Mouse (Mus musculus) stomach, embryonic 14.5 days (tissue): ENCODE measurements around the gene Olig2. TPM values are rescaled to one million over a fixed set of nuclear protein-coding genes. Genes with fewer than 3 reads are reported as not detected.
A peak's percentile ranks its signal among the peaks of the same experiment; 100 is the strongest.

Experiments
- ATAC-seq: fragments of 200-750 bp; cut with Nextera tagmentation; 2 replicates; pipeline ENCODE4 v1.8.0; 2017; ENCODE audit warnings: low read depth, moderate TSS enrichment; ENCODE audit not compliant: insufficient number of reproducible peaks, insufficient read depth, low FRiP score
- H3K27ac ChIP-seq: fragments of 300-500 bp; sonication (generic); 2 replicates; pipeline ENCODE4 v1.5.1; 2014; ENCODE audit warnings: mild to moderate bottlenecking, low read length, moderate library complexity, mixed read lengths
- H3K27me3 ChIP-seq: fragments of 300-500 bp; sonication (generic); 2 replicates; pipeline ENCODE4 v1.6.1; 2014; ENCODE audit warnings: low read length, control low read depth, mixed read lengths; ENCODE audit not compliant: control insufficient read depth, insufficient read depth
- H3K36me3 ChIP-seq: fragments of 300-500 bp; sonication (generic); 2 replicates; pipeline ENCODE4 v1.6.1; 2014; ENCODE audit warnings: mild to moderate bottlenecking, control low read depth, low read length, moderate library complexity, mixed read lengths; ENCODE audit not compliant: control insufficient read depth, insufficient read depth
- H3K4me1 ChIP-seq: fragments of 300-500 bp; sonication (generic); 2 replicates; pipeline ENCODE4 v1.6.1; 2014; ENCODE audit warnings: low read length, control low read depth, mixed read lengths; ENCODE audit not compliant: control insufficient read depth, insufficient read depth
- H3K4me2 ChIP-seq: fragments of 300-500 bp; sonication (generic); replicated peaks from 2 replicates; pipeline ENCODE4 v1.6.1; 2014; ENCODE audit warnings: low read depth, low read length, control low read depth
- H3K4me3 ChIP-seq: fragments of 300-500 bp; sonication (generic); 2 replicates; pipeline ENCODE4 v1.5.1; 2014; ENCODE audit warnings: low read depth, low read length, control low read depth
- H3K9ac ChIP-seq: fragments of 300-500 bp; sonication (generic); replicated peaks from 2 replicates; pipeline ENCODE4 v1.6.1; 2014; ENCODE audit warnings: low read depth, mild to moderate bottlenecking, control low read depth, low read length, moderate library complexity, mixed read lengths
- H3K9me3 ChIP-seq: fragments of 300-500 bp; sonication (generic); 2 replicates; pipeline ENCODE4 v1.6.1; 2016; ENCODE audit warnings: low read depth, low read length, control low read depth; ENCODE audit not compliant: control insufficient read depth
- WGBS: fragments of 180-500 bp; shearing (Covaris S2); extraction: QIAGEN DNeasy Blood & Tissue Kit; methylation state at CpG from one replicate; pipeline ENCODE4 v1.1.7; 2014; 5-methylcytosine and 5-hydroxymethylcytosine counted together
- polyA plus RNA-seq: library from polyadenylated mRNA; unstranded; fragments of >200 nt; fragmentation: Nextera tagmentation; extraction: Ambion mirVana; gene quantifications from 2 replicates; pipeline ENCODE4 v1.2.1, GENCODE M21; 2014

Gene Olig2
- polyA plus RNA-seq, 1 experiment from 2014 or later = not detected

- Histone ChIP-seq H3K27ac (no peak overlapping the region), H3K36me3 (no peaks in the 10 kb centered on the region), H3K4me3 (no peak overlapping the region), H3K4me2 (no peak overlapping the region), H3K9ac (no peak overlapping the region), H3K9me3 (no peaks in the 10 kb centered on the region), H3K4me1 (no peaks in the 10 kb centered on the region), H3K27me3 (no peaks in the 10 kb centered on the region)
- 89% methylated on average over 7 of the region's 7 CpGs for WGBS
- no peak for ATAC-seq
Measured at GRCm38 (mm10) chr16:91199815-91200214, 25.4 kb upstream of the Olig2 start.

GRCm38 (mm10) chr16:91202989-91203388 lies 22.3 kb upstream of the Olig2 start:
- Histone ChIP-seq H3K4me1 (no peaks in the 10 kb centered on the region), H3K36me3 (no peaks in the 10 kb centered on the region), H3K9me3 (no peaks in the 10 kb centered on the region), H3K9ac (no peak overlapping the region), H3K4me3 (no peak overlapping the region), H3K4me2 (no peak overlapping the region), H3K27me3 (no peaks in the 10 kb centered on the region), H3K27ac (no peak overlapping the region)
- WGBS = 87% methylated on average over 3 of the region's 3 CpGs
- no peak for ATAC-seq

GRCm38 (mm10) chr16:91206371-91206770 lies 18.9 kb upstream of the Olig2 start:
- no peak for ATAC-seq
- H3K27me3 ChIP-seq = peaks cover under 1% of the 10 kb centered on the region; the same call in 1 of the 2 replicates
- H3K9me3 ChIP-seq = no peaks in the 10 kb centered on the region
- H3K4me1 ChIP-seq = no peaks in the 10 kb centered on the region
- no peaks in the 10 kb centered on the region for H3K36me3 ChIP-seq
- H3K27ac ChIP-seq = no peak overlapping the region
- no peak overlapping the region for H3K4me3 ChIP-seq
- H3K4me2 ChIP-seq = no peak overlapping the region
- WGBS = 84% methylated on average over 1 of the region's 1 CpGs
- no peak overlapping the region for H3K9ac ChIP-seq

- peaks cover 49% of the 10 kb centered on the region for H3K27me3 ChIP-seq
- no peaks in the 10 kb centered on the region for H3K9me3 ChIP-seq
- H3K4me3 ChIP-seq = no peak overlapping the region
- no peaks in the 10 kb centered on the region for H3K36me3 ChIP-seq
- H3K4me1 ChIP-seq = no peaks in the 10 kb centered on the region
- no peak overlapping the region for H3K9ac ChIP-seq
- no peak for ATAC-seq
- 32% methylated on average over 6 of the region's 6 CpGs for WGBS
- no peak overlapping the region for H3K27ac ChIP-seq
- H3K4me2 ChIP-seq = no peak overlapping the region
Measured at GRCm38 (mm10) chr16:91217077-91217476, 8.2 kb upstream of the Olig2 start.

GRCm38 (mm10) chr16:91217948-91218347 lies 7.3 kb upstream of the Olig2 start:
- peaks cover 55% of the 10 kb centered on the region for H3K27me3 ChIP-seq
- 74% methylated on average over 6 of the region's 6 CpGs for WGBS
- no peak for ATAC-seq
- no peaks in the 10 kb centered on the region for H3K36me3 ChIP-seq
- H3K9me3 ChIP-seq = no peaks in the 10 kb centered on the region
- H3K4me3 ChIP-seq = no peak overlapping the region
- no peak overlapping the region for H3K9ac ChIP-seq
- H3K4me1 ChIP-seq = 0 out of 2 replicates have a peak, but pooled peaks cover 7% of the 10 kb centered on the region
- H3K4me2 ChIP-seq = no peak overlapping the region
- H3K27ac ChIP-seq = no peak overlapping the region

GRCm38 (mm10) chr16:91219246-91219645 lies 6.0 kb upstream of the Olig2 start:
- Histone ChIP-seq H3K9ac (no peak overlapping the region), H3K9me3 (no peaks in the 10 kb centered on the region), H3K36me3 (no peaks in the 10 kb centered on the region), H3K27ac (no peak overlapping the region), H3K4me1 (0 out of 2 replicates have a peak, but pooled peaks cover 8% of the 10 kb centered on the region), H3K27me3 (peaks cover 67% of the 10 kb centered on the region), H3K4me2 (no peak overlapping the region), H3K4me3 (no peak overlapping the region)
- WGBS = 11% methylated on average over 14 of the region's 14 CpGs
- no peak for ATAC-seq

DNA sequence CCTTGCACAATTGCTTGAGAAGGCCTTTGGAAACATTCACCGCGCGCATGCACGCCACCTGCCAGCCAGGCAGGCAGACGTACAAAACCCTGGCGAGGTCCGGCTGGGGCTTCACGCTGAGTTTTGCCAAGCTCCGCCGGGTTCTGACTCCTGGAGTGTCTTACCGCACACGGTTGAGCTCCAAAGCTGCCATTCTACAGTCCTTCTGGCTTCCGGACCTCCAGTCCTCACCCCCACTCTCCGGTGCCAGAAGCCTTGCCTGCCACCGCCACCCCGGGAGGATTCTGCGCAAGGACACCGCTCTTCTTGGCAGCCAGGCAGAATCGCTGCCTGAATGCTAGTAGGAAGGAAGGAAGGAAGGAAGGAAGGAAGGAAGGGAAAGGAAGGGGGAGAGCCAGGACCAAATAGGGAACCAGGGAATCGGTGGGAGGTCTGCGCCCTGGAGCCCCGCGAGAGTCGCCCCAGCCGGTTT lies 3.0 kb upstream of the Olig2 start:
- Histone ChIP-seq H3K27me3 (peaks cover 90% of the 10 kb centered on the region), H3K27ac (no peak overlapping the region), H3K4me2 (0 out of 2 replicates have a peak overlapping the region, but pooled peaks have one; percentile 10), H3K4me3 (no peak overlapping the region), H3K36me3 (no peaks in the 10 kb centered on the region), H3K9me3 (no peaks in the 10 kb centered on the region), H3K4me1 (0 out of 2 replicates have a peak, but pooled peaks cover 11% of the 10 kb centered on the region), H3K9ac (no peak overlapping the region)
- ATAC-seq = no peak
- 2% methylated on average over 25 of the region's 25 CpGs for WGBS

DNA sequence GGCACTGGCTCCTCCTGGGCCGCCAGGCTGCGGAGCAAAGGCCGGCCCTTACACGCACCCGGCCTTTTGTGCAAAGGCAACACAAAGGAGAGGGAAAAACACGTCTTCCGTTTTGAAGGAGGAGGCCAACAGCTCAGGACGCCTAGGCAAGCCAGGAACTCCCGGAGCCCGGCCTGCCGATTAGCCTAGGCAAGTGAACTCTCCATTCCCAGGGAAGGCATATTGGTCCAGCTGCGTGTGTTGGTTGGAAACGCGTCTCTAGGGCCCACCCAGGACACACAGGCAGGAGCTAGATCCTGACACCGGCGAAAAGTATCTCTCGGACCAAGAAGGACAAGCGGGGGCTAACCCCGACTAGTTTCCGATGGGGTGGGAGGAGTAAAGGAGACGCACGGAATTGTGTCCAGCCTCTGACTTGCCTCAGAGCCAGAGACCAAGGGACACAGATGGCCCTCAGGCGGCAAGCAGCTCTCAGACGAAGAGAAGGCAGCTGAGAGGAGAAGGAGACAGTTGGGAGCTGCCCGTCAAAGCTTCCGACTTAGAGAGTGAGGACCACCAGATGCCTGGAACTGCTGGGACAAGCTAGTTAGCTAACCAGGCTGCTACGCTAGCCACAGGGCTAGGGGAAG lies 2.5 kb upstream of the Olig2 start:
- Histone ChIP-seq H3K36me3 (no peaks in the 10 kb centered on the region), H3K9ac (no peak overlapping the region), H3K9me3 (no peaks in the 10 kb centered on the region), H3K27me3 (peaks cover 96% of the 10 kb centered on the region), H3K4me1 (0 out of 2 replicates have a peak, but pooled peaks cover 11% of the 10 kb centered on the region), H3K27ac (no peak overlapping the region), H3K4me2 (0 out of 2 replicates have a peak overlapping the region, but pooled peaks have one; percentile 10), H3K4me3 (no peak overlapping the region; the same call in 1 of the 2 replicates)
- WGBS = 1% methylated on average over 27 of the region's 27 CpGs
- no peak for ATAC-seq
